Mouse (Mus musculus): ENCODE measurements around the gene Ryr2.
"Not testable (repeated sequence)": the region's sequence is repeated elsewhere in the genome, so short reads cannot be mapped to it uniquely, and the experiment has no call there.

Ryr2 gene

DNA sequence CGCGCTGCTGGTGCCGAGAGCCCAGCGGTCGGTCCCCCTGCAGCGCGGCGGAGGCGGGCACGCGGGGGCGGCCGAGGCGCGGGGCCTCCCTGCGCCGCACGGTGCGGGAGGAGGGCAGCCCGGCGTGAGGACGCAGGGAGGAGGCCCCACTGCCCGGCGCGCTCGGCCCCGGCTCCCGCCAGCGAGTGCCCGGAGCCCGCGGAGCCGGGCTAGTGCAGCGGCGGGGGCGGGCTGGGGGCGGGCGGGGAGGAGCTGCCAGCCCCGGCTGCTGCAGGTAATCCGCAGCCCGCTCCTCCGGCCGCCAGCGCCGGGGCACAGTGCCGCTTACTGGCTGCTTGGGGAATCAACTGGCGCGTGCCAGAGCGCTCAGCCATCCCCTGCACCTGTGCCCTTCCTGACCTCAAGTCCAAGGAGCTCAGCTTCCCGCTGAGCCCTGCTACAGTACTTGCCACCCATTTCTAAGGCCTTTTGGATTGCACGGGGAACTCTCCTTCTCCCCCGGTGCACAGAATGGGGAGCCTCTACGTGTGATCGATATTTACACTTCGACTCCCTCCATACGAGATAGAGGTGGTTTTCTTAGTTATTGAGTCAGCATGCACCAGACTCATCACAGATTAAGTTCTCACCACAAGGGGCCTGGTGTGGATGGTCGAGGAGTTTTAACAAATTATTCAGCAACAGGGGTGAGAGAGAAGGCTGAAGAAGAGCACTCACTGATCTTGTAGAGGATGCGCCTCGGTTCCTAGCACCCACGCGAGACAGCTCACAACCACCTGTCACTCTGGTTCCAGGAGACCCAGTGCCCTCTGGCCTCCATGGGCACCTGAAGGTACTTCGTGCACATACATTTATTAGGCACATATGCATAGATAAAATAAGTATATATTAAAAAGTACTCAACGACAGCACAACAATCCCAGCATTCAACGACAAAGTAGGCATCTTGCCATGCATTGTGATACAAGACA lies at the start of gene Ryr2:
Gene Ryr2 (minus strand): TSS at position 284 of the 971 bp plus-strand sequence.
- DNase-seq = peak; percentile 91

- DNase-seq = no peak
Observed at GRCm38 (mm10) chr13:12153922-12154321, 47.2 kb upstream of the Ryr2 start.

DNA sequence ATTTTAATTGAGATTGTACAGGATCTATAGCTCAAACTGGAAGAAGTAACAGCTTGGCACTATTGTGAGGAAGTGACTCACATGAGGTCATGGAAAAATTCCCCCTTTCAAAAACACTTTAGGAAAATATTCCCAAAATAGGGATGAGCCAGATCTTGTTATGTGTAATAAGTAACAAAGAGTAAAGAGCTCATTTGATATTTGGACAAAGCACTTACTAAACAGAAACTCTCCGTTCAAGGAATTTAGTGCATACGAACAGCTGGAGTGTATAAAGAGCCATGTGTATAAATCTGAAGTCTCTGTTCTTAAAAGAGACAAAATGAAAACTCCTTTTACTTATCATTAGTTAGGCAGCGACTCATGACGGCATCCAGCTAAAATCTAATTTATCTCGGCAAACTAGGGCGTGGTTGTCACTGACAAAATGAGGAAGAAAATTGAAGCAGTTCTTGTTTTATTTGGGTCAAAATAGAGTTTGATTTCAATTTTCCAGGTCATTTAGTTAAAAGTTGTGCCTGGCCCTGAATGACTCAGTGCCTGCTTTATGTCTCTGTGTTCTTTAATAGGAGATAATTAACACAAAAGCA lies 40.3 kb upstream of the Ryr2 start:
- DNase-seq = no peak

GRCm38 (mm10) chr13:12146402-12146801 lies 39.7 kb upstream of the Ryr2 start:
- DNase-seq = no peak

- no peak for DNase-seq
Observed at GRCm38 (mm10) chr13:12143347-12143746, 36.6 kb upstream of the Ryr2 start.

DNA sequence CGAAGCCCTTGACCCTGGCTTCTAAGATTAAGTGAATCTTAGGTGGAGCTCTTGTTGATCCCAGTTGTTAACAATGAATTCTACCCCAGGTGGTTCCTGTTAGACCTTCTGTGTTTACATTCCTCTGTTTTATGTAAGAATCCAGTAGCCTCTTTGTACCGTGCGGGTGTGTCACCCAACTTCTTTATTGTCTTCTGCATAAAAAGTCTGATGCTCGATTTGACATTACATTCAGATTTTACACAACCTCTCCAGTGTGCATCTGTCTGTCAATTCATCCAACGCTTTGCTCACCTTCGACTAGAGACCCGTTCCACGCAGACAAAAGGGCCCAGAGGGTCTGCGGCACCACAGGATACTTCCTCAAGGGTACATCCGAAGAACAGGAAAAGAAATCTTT lies 29.7 kb upstream of the Ryr2 start:
- not testable (repeated sequence) for DNase-seq

DNA sequence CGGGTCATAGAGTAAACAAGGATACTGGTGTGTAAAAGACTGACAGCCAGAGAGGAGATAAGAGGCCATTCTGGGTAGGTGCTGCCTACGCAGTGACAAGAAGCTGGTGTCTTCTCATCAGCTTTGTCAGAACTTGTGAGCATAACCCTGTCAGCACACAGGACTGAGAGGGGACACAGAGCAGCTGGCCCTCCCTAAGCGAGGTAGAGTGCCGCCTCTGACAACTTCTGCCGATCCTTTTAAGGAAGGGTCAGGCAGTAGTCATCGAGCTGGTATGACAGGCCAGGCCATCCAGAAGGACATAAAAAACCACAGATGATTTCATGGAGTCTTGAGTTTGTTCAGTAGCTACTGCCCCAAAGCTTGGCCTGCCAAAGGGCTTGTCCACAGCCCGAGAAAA lies 26.8 kb upstream of the Ryr2 start:
- no peak for DNase-seq

- no peak for DNase-seq
Observed at GRCm38 (mm10) chr13:12132160-12132710, 25.5 kb upstream of the Ryr2 start.

GRCm38 (mm10) chr13:12129121-12129520 lies 22.4 kb upstream of the Ryr2 start:
- DNase-seq = no peak

GRCm38 (mm10) chr13:12126099-12126498 lies 19.4 kb upstream of the Ryr2 start:
- peak; percentile 43 for DNase-seq

DNA sequence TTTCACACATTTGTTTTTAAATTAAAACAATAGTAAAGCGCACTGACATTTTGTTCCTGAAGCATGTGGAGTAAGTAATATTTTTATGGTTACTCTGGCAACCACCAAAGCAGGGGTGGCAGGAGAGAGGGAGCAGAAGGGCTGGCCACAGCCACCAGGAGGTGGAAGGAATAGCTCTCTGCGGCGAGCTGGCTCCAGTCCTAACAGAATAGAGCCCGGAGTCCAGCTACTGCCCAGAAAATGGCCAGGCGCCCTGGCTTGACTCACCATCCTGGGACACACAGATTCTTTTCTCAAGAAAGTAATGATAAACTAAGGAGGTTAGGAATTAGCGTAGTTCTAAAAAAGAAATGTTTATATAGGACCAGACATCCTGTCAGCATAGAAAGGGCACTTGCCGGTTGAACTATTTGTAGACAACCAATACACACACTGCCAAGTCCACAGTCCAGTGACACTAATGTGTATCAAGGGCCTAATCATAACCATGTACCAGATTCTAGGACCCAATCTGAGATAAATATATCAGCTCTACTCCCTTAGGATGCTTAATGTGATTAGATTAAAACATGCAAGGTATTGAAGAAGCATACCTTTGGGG lies 18.3 kb upstream of the Ryr2 start:
- DNase-seq = peak; percentile 92

DNA sequence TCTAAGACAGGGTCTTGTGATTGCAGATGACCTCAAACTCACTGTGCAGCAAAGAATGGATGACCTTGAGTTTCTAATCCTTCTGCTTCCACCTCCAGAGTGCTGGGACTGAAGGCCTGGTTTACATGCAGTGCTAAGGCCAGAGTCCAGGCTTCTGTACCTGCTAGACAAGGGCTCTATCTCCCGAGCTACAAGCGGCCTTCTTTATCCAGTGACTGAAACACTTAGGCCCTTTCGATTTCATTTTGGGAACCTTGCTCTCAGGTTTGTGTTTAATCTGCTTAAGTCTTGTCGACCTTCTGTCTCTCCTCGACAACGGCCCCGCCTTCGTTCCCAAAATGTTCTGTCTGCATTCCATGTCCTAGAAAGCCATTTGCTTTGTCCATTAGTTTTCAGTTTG lies 8.8 kb upstream of the Ryr2 start:
- no peak for DNase-seq

DNA sequence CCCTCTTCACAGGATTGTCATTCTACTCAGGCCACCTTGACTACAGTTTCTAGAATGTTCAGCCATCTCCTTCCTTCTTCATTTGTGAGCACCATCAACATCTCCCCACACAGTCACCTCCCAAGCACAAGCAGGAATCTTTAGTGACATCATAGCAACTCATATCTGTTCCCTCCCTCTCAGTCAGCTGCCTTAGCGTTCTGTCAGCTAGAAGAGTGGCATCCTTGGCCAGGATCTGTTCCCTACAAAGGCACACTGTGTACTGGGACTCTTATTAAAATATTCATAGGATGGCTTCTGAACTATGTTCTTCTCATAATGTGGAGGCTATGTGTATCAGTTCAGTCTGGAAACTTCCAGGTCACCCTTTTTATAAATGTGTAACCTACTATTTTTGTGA lies 8.1 kb upstream of the Ryr2 start:
- DNase-seq = no peak

DNA sequence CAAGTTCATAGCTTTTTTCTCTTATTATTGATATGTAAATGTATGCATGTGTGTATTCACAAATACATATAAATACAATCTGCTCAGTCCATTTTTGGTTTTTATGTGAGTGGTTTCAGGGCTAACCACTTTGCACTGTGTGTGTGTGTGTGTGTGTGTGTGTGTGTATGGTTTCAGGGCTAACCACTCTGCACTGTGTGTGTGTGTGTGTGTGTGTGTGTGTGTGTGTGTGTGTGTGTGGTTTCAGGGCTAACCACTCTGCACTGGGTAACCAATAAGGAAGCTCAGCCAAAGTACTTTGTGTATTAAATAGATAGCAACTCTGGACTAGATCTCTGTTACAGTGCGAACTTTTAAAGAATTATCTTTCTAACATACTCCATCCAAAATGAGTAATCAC lies 2.2 kb upstream of the Ryr2 start:
- no peak for DNase-seq

DNA sequence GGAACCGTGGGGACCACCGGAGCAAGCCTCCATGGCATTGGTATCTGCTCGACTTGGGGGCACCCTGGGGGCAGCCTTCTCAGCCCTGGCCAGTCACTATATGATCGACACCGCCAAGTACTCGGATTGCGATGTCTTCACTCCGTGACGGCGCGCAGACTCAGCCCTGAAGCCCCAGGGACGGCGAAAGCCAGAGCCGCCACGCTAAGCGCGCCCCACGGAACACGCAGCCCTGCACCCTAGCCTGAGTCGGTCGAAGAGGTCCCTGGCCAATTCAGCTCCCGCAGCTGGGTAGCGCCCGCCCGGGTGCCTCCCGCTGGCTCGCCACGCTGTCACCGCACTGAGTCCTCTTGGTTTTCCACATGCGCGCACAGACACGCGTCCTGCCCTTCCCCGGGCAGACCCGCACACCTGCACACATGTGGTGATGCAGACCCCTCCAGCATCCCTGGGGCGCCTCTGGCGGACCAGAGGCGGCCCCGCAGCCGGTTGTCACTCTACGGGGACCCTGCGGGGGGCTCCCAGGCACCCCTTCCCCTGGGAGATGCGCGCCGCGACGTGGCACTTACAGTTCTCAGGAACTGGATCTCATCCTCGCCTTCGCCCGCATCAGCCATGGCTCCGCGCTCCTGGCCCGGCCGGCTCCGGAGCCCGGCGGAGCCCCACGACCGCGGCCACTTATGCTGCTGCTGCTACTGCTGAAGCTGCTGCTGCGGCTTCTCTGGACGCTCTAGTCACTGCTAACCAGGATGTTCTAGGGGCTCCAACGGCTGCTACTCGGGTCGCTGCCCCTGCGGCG lies 716 bp downstream of the Ryr2 start:
- peak; percentile 76 for DNase-seq

GRCm38 (mm10) chr13:12105231-12105829 lies 1.4 kb downstream of the Ryr2 start:
- DNase-seq = peak; percentile 56

GRCm38 (mm10) chr13:12104318-12104717 lies 2.4 kb downstream of the Ryr2 start:
- DNase-seq = no peak

GRCm38 (mm10) chr13:12103017-12103416 lies 3.7 kb downstream of the Ryr2 start:
- peak; percentile 63 for DNase-seq

- DNase-seq = no peak
Observed at GRCm38 (mm10) chr13:12099446-12099845, 7.3 kb downstream of the Ryr2 start.

GRCm38 (mm10) chr13:12098981-12099380 lies 7.8 kb downstream of the Ryr2 start:
- DNase-seq = no peak

- DNase-seq = no peak
Observed at GRCm38 (mm10) chr13:12096382-12096932, 10.3 kb downstream of the Ryr2 start.

DNA sequence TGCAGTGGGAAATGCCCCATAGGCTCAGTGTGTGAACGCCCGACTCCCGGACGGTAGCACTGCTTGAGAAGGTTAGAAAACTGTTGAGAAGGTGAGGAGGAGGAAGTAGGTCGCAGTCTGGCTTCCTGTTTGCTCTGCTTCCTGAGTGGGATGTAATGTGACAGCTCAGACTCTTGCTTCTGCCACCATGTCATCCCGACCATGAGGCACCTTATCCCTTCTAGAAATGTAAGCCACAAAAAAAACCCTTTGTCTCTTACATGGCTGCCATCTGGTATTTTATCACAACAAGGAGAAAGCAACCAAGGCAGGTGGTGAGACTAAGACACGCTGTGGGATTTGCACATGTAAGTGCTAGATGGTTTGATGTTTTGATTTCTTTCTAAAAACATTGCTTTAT lies 12.2 kb downstream of the Ryr2 start:
- DNase-seq = no peak
